Mouse (Mus musculus) limb, embryonic 14.5 days (tissue): ENCODE results near the gene Csnk1g1. TPM values are rescaled to one million over a fixed set of nuclear protein-coding genes. Genes with fewer than 3 reads are reported as not detected.

ENCODE experiments used
- ATAC-seq: fragments of 200-750 bp; cut with Nextera tagmentation; 2 replicates; pipeline ENCODE4 v1.8.0; 2017; ENCODE audit warnings: low read depth, moderate number of reproducible peaks, moderate TSS enrichment; ENCODE audit not compliant: low FRiP score
- DNase-seq: peaks from one replicate; pipeline ENCODE4 v3.0.0-alpha.2; 2015; ENCODE audit warnings: low spot score
- H3K27ac ChIP-seq: fragments of 300-500 bp; sonication (generic); replicated peaks from 2 replicates; pipeline ENCODE4 v1.5.1; 2014; ENCODE audit warnings: low read depth, mild to moderate bottlenecking, low read length, moderate library complexity, mixed read lengths
- H3K27me3 ChIP-seq: fragments of 300-500 bp; sonication (generic); 2 replicates; pipeline ENCODE4 v1.6.1; 2014; ENCODE audit warnings: low read length, mixed read lengths; ENCODE audit not compliant: control insufficient read depth, insufficient read depth
- H3K36me3 ChIP-seq: fragments of 300-500 bp; sonication (generic); 2 replicates; pipeline ENCODE4 v1.6.1; 2014; ENCODE audit warnings: mild to moderate bottlenecking, low read length, moderate library complexity, mixed read lengths; ENCODE audit not compliant: control insufficient read depth, insufficient read depth
- H3K4me1 ChIP-seq: fragments of 300-500 bp; sonication (generic); 2 replicates; pipeline ENCODE4 v1.6.1; 2014; ENCODE audit warnings: antibody characterized with exemption, low read length, mixed read lengths; ENCODE audit not compliant: control insufficient read depth, insufficient read depth
- H3K4me2 ChIP-seq: fragments of 300-500 bp; sonication (generic); replicated peaks from 2 replicates; pipeline ENCODE4 v1.6.1; 2014; ENCODE audit warnings: low read depth, mild to moderate bottlenecking, low read length, moderate library complexity; ENCODE audit not compliant: severe bottlenecking
- H3K4me3 ChIP-seq: fragments of 300-500 bp; sonication (generic); replicated peaks from 2 replicates; pipeline ENCODE4 v1.5.1; 2014; ENCODE audit warnings: low read length
- H3K9ac ChIP-seq: fragments of 300-500 bp; sonication (generic); 2 replicates; pipeline ENCODE4 v1.6.1; 2014; ENCODE audit warnings: mild to moderate bottlenecking, low read depth, low read length, moderate library complexity; ENCODE audit not compliant: severe bottlenecking
- H3K9me3 ChIP-seq: fragments of 300-500 bp; sonication (generic); 2 replicates; pipeline ENCODE4 v1.6.1; 2016; ENCODE audit warnings: low read length; ENCODE audit not compliant: control insufficient read depth
- POLR2A ChIP-seq: fragments of 200-500 bp; IDR thresholded peaks from 2 replicates; pipeline ENCODE4 v1.8.0; 2012; ENCODE audit warnings: inconsistent platforms, mild to moderate bottlenecking, moderate library complexity, borderline replicate concordance; ENCODE audit not compliant: insufficient read depth, insufficient read length; ENCODE audit errors: extremely low read depth
- WGBS: fragments of 180-500 bp; shearing (Covaris S2); extraction: QIAGEN DNeasy Blood & Tissue Kit; methylation state at CpG from one replicate; pipeline ENCODE4 v1.1.7; 2014; 5-methylcytosine and 5-hydroxymethylcytosine counted together
- polyA plus RNA-seq, 2 experiments: library from polyadenylated mRNA; depleted of rRNA in 1 of 2; stranded (reverse) in 1 of 2; unstranded in 1 of 2; fragments of >200 nt; fragmentation: Nextera tagmentation in 1 of 2; extraction: Ambion mirVana in 1 of 2; gene quantifications; 2 replicates each; pipeline versions ENCODE4 v1.2.1 to v1.2.3; 2012 to 2014

The Csnk1g1 gene
- polyA plus RNA-seq, 2 experiments: 12.9 to 19.4 TPM

GRCm38 (mm10) chr9:65951082-65951587 lies 42.4 kb downstream of the Csnk1g1 start:
- H3K9ac ChIP-seq: no peak overlapping the region
- no peak overlapping the region for H3K4me3 ChIP-seq
- no peaks in the 10 kb centered on the region for H3K4me1 ChIP-seq
- no peaks in the 10 kb centered on the region for H3K27me3 ChIP-seq
- no peak for TF ChIP-seq POLR2A
- H3K27ac ChIP-seq: no peak overlapping the region
- no peak for DNase-seq
- H3K4me2 ChIP-seq: no peak overlapping the region
- H3K36me3 ChIP-seq: peaks cover 8% of the 10 kb centered on the region; the same call in 1 of the 2 replicates
- ATAC-seq: no peak
- WGBS: 92% methylated on average over 3 of the region's 3 CpGs
- H3K9me3 ChIP-seq: no peaks in the 10 kb centered on the region

- no peaks in the 10 kb centered on the region for H3K27me3 ChIP-seq
- peaks cover 6% of the 10 kb centered on the region for H3K4me1 ChIP-seq
- ATAC-seq: no peak
- DNase-seq: no peak
- H3K9me3 ChIP-seq: no peaks in the 10 kb centered on the region
- no peak overlapping the region for H3K9ac ChIP-seq
- WGBS: 60% methylated on average over 3 of the region's 3 CpGs
- H3K4me2 ChIP-seq: no peak overlapping the region
- no peak overlapping the region for H3K4me3 ChIP-seq
- peaks cover 3% of the 10 kb centered on the region; the same call in 1 of the 2 replicates for H3K36me3 ChIP-seq
- no peak for TF ChIP-seq POLR2A
- H3K27ac ChIP-seq: no peak overlapping the region
Measured at GRCm38 (mm10) chr9:65970009-65970408, 61.3 kb downstream of the Csnk1g1 start.

GRCm38 (mm10) chr9:65973206-65973605 lies 64.5 kb downstream of the Csnk1g1 start:
- H3K9ac ChIP-seq: no peak overlapping the region
- no peak overlapping the region for H3K4me3 ChIP-seq
- no peak overlapping the region for H3K27ac ChIP-seq
- no peak overlapping the region for H3K4me2 ChIP-seq
- no peak for TF ChIP-seq POLR2A
- 24% methylated on average over 2 of the region's 2 CpGs for WGBS
- DNase-seq: no peak
- H3K27me3 ChIP-seq: no peaks in the 10 kb centered on the region
- no peaks in the 10 kb centered on the region for H3K36me3 ChIP-seq
- no peaks in the 10 kb centered on the region for H3K9me3 ChIP-seq
- H3K4me1 ChIP-seq: peaks cover 8% of the 10 kb centered on the region
- ATAC-seq: no peak

- no peak for ATAC-seq
- Histone ChIP-seq H3K27me3 (no peaks in the 10 kb centered on the region), H3K4me3 (no peak overlapping the region), H3K4me1 (peaks cover 8% of the 10 kb centered on the region), H3K36me3 (no peaks in the 10 kb centered on the region), H3K9ac (no peak overlapping the region), H3K4me2 (no peak overlapping the region), H3K9me3 (no peaks in the 10 kb centered on the region), H3K27ac (no peak overlapping the region)
- TF ChIP-seq POLR2A: no peak
- peak; percentile 51 for DNase-seq
Measured at GRCm38 (mm10) chr9:65975886-65976285, 67.2 kb downstream of the Csnk1g1 start.

- Histone ChIP-seq H3K4me1 (no peaks in the 10 kb centered on the region), H3K36me3 (no peaks in the 10 kb centered on the region; the same call in 1 of the 2 replicates), H3K9ac (no peak overlapping the region), H3K4me2 (no peak overlapping the region), H3K9me3 (no peaks in the 10 kb centered on the region), H3K4me3 (no peak overlapping the region), H3K27ac (no peak overlapping the region), H3K27me3 (no peaks in the 10 kb centered on the region)
- ATAC-seq (no peak), DNase-seq (no peak)
- WGBS: 70% methylated on average over 1 of the region's 1 CpGs
- no peak for TF ChIP-seq POLR2A
Measured at GRCm38 (mm10) chr9:65982841-65983240, 74.1 kb downstream of the Csnk1g1 start.

GRCm38 (mm10) chr9:65987021-65987420 lies 78.3 kb downstream of the Csnk1g1 start:
- TF ChIP-seq POLR2A: no peak
- Histone ChIP-seq H3K4me2 (no peak overlapping the region), H3K27ac (no peak overlapping the region), H3K27me3 (no peaks in the 10 kb centered on the region), H3K36me3 (no peaks in the 10 kb centered on the region; the same call in 1 of the 2 replicates), H3K9ac (no peak overlapping the region), H3K4me1 (0 out of 2 replicates have a peak, but pooled peaks cover 2% of the 10 kb centered on the region), H3K4me3 (no peak overlapping the region), H3K9me3 (no peaks in the 10 kb centered on the region)
- ATAC-seq: no peak
- 92% methylated on average over 5 of the region's 5 CpGs for WGBS
- DNase-seq: no peak
